Mouse (Mus musculus): Measurements from ENCODE around the gene Acvr1b. TPM values are rescaled to one million over a fixed set of nuclear protein-coding genes. Genes with fewer than 3 reads are reported as not detected.

Acvr1b gene
- polyA plus RNA-seq, 1 experiment: 5.3 TPM

- Histone ChIP-seq H3K4me2 (ENCODE audit: low read depth) (no peak overlapping the region), H3K79me2 (ENCODE audit: control insufficient read depth, insufficient read depth) (no peaks in the 10 kb centered on the region), H3ac (ENCODE audit: control insufficient read depth, insufficient read length) (no peak overlapping the region), H3K36me3 (ENCODE audit: control insufficient read depth, insufficient read depth) (no peaks in the 10 kb centered on the region), H3K4me3 (no peak overlapping the region), H3K27me3 (ENCODE audit: control insufficient read depth, insufficient read depth, insufficient read length) (peaks cover 65% of the 10 kb centered on the region)
- no peak for TF ChIP-seq REST (IDR thresholded peaks at IDR 0.05; ENCODE audit: insufficient read depth, insufficient read length)
- no peak for TF ChIP-seq TCF12 (IDR thresholded peaks at IDR 0.05; ENCODE audit: insufficient read depth, poor library complexity, severe bottlenecking)
- no peak for TF ChIP-seq CEBPB (IDR thresholded peaks at IDR 0.05; ENCODE audit: insufficient read depth, poor library complexity, severe bottlenecking)
- no peak for TF ChIP-seq MAX (IDR thresholded peaks at IDR 0.05; ENCODE audit: low read depth)
- no peak for TF ChIP-seq POLR2A (IDR thresholded peaks at IDR 0.05; ENCODE audit: insufficient read length, low read depth)
- no peak for TF ChIP-seq TCF3 (IDR thresholded peaks at IDR 0.05; ENCODE audit: insufficient read length, low read depth)
- TF ChIP-seq MYOD1 (IDR thresholded peaks at IDR 0.05; ENCODE audit: control insufficient read depth in 1 of 3, insufficient read length in 2 of 3, low read depth in 2 of 3): no peak
- no peak for TF ChIP-seq USF1 (IDR thresholded peaks at IDR 0.05; ENCODE audit: low read depth)
- no peak for TF ChIP-seq SRF (IDR thresholded peaks at IDR 0.05; ENCODE audit: control insufficient read depth, insufficient read length, low read depth)
- no peak for TF ChIP-seq E2F4 (IDR thresholded peaks at IDR 0.05; ENCODE audit: insufficient read depth)
- no peak for TF ChIP-seq MYOG (IDR thresholded peaks at IDR 0.05; ENCODE audit: control insufficient read depth in 1 of 3, insufficient read depth in 1 of 3, insufficient read length in 2 of 3, low read depth in 2 of 3)
- TF ChIP-seq POLR2AphosphoS2 (IDR thresholded peaks at IDR 0.05; ENCODE audit: insufficient read length, low read depth): no peak
Observed at GRCm38 (mm10) chr15:101165658-101166437, 8.0 kb upstream of the Acvr1b start.

- Histone ChIP-seq H3K27me3 (ENCODE audit: control insufficient read depth, insufficient read depth, insufficient read length) (peaks cover 52% of the 10 kb centered on the region), H3K79me2 (ENCODE audit: control insufficient read depth, insufficient read depth) (no peaks in the 10 kb centered on the region), H3K36me3 (ENCODE audit: control insufficient read depth, insufficient read depth) (no peaks in the 10 kb centered on the region), H3K4me2 (ENCODE audit: low read depth) (no peak overlapping the region), H3ac (ENCODE audit: control insufficient read depth, insufficient read length) (no peak overlapping the region), H3K4me3 (no peak overlapping the region)
- TF ChIP-seq MYOG (IDR thresholded peaks at IDR 0.05; ENCODE audit: control insufficient read depth in 1 of 3, insufficient read depth in 1 of 3, insufficient read length in 2 of 3, low read depth in 2 of 3) (no peak), POLR2AphosphoS2 (IDR thresholded peaks at IDR 0.05; ENCODE audit: insufficient read length, low read depth) (no peak), MAX (IDR thresholded peaks at IDR 0.05; ENCODE audit: low read depth) (no peak), TCF3 (IDR thresholded peaks at IDR 0.05; ENCODE audit: insufficient read length, low read depth) (no peak)
Observed at GRCm38 (mm10) chr15:101167553-101167952, 6.3 kb upstream of the Acvr1b start.

- Histone ChIP-seq H3K27me3 (ENCODE audit: control insufficient read depth, insufficient read depth, insufficient read length) (peaks cover 46% of the 10 kb centered on the region), H3K36me3 (ENCODE audit: control insufficient read depth, insufficient read depth) (no peaks in the 10 kb centered on the region), H3ac (ENCODE audit: control insufficient read depth, insufficient read length) (no peak overlapping the region), H3K79me2 (ENCODE audit: control insufficient read depth, insufficient read depth) (no peaks in the 10 kb centered on the region), H3K4me2 (ENCODE audit: low read depth) (no peak overlapping the region), H3K4me3 (no peak overlapping the region)
- TF ChIP-seq CEBPB (IDR thresholded peaks at IDR 0.05; ENCODE audit: insufficient read depth, poor library complexity, severe bottlenecking) (no peak), MYOD1 (IDR thresholded peaks at IDR 0.05; ENCODE audit: control insufficient read depth in 1 of 3, insufficient read length in 2 of 3, low read depth in 2 of 3) (no peak), E2F4 (IDR thresholded peaks at IDR 0.05; ENCODE audit: insufficient read depth) (no peak), POLR2A (IDR thresholded peaks at IDR 0.05; ENCODE audit: insufficient read length, low read depth) (no peak), TCF12 (IDR thresholded peaks at IDR 0.05; ENCODE audit: insufficient read depth, poor library complexity, severe bottlenecking) (no peak), REST (IDR thresholded peaks at IDR 0.05; ENCODE audit: insufficient read depth, insufficient read length) (no peak), MYOG (IDR thresholded peaks at IDR 0.05; ENCODE audit: control insufficient read depth in 1 of 3, insufficient read depth in 1 of 3, insufficient read length in 2 of 3, low read depth in 2 of 3) (no peak), USF1 (IDR thresholded peaks at IDR 0.05; ENCODE audit: low read depth) (no peak), POLR2AphosphoS2 (IDR thresholded peaks at IDR 0.05; ENCODE audit: insufficient read length, low read depth) (no peak), TCF3 (IDR thresholded peaks at IDR 0.05; ENCODE audit: insufficient read length, low read depth) (no peak), SRF (IDR thresholded peaks at IDR 0.05; ENCODE audit: control insufficient read depth, insufficient read length, low read depth) (no peak), MAX (IDR thresholded peaks at IDR 0.05; ENCODE audit: low read depth) (no peak)
Observed at GRCm38 (mm10) chr15:101169910-101170309, 4.0 kb upstream of the Acvr1b start.

GRCm38 (mm10) chr15:101170413-101170980, 3.4 kb upstream of the Acvr1b start:
- no peak for TF ChIP-seq POLR2AphosphoS2 (IDR thresholded peaks at IDR 0.05; ENCODE audit: insufficient read length, low read depth)
- no peak for TF ChIP-seq POLR2A (IDR thresholded peaks at IDR 0.05; ENCODE audit: insufficient read length, low read depth)
- TF ChIP-seq MYOG (IDR thresholded peaks at IDR 0.05; ENCODE audit: control insufficient read depth in 1 of 3, insufficient read depth in 1 of 3, insufficient read length in 2 of 3, low read depth in 2 of 3): no peak
- TF ChIP-seq MYOD1 (IDR thresholded peaks at IDR 0.05; ENCODE audit: control insufficient read depth in 1 of 3, insufficient read length in 2 of 3, low read depth in 2 of 3): no peak
- TF ChIP-seq TCF3 (IDR thresholded peaks at IDR 0.05; ENCODE audit: insufficient read length, low read depth): no peak
- no peak for TF ChIP-seq CEBPB (IDR thresholded peaks at IDR 0.05; ENCODE audit: insufficient read depth, poor library complexity, severe bottlenecking)
- no peak for TF ChIP-seq REST (IDR thresholded peaks at IDR 0.05; ENCODE audit: insufficient read depth, insufficient read length)
- Histone ChIP-seq H3K4me2 (ENCODE audit: low read depth) (no peak overlapping the region), H3K27me3 (ENCODE audit: control insufficient read depth, insufficient read depth, insufficient read length) (peaks cover 41% of the 10 kb centered on the region), H3K4me3 (no peak overlapping the region), H3ac (ENCODE audit: control insufficient read depth, insufficient read length) (no peak overlapping the region), H3K36me3 (ENCODE audit: control insufficient read depth, insufficient read depth) (no peaks in the 10 kb centered on the region), H3K79me2 (ENCODE audit: control insufficient read depth, insufficient read depth) (no peaks in the 10 kb centered on the region)

Data from myocyte (in vitro differentiated cells).